Mouse (Mus musculus): ENCODE results near the gene Minar1. TPM values are rescaled to one million over a fixed set of nuclear protein-coding genes. Genes with fewer than 3 reads are reported as not detected.

The Minar1 gene
- polyA plus RNA-seq (2014; fragmentation: Nextera tagmentation; extraction: Ambion mirVana), result 0.57 TPM in 2 replicates

GRCm38 (mm10) chr9:89623006-89623760 is at the start of gene Minar1:
Gene Minar1, minus strand, starts transcription at chr9:89623125.
- Histone ChIP-seq H3K4me1 (ENCODE audit: control insufficient read depth, insufficient read depth, low read length) (0 out of 2 replicates have a peak, but pooled peaks cover 3% of the 10 kb centered on the region), H3K27me3 (ENCODE audit: control insufficient read depth, insufficient read depth, low read length) (peaks cover 19% of the 10 kb centered on the region), H3K9ac (ENCODE audit: low read length) (peak within 1 kb of the TSS; percentile 69), H3K4me2 (ENCODE audit: low read depth) (peak within 1 kb of the TSS; percentile 94), H3K36me3 (ENCODE audit: control insufficient read depth, insufficient read depth, low read length) (no peaks in the 10 kb centered on the region), H3K4me3 (ENCODE audit: low read depth, low read length) (peak within 1 kb of the TSS; percentile 45), H3K27ac (ENCODE audit: low read depth, low read length) (no peak within 1 kb of the TSS), H3K9me3 (ENCODE audit: control insufficient read depth, low read length) (no peaks in the 10 kb centered on the region)
- WGBS, result under 1% methylated on average over 27 of the region's 27 CpGs
- DNase-seq (ENCODE audit: low spot score) (peak; percentile 75), ATAC-seq (ENCODE audit: insufficient read depth, low FRiP score, low TSS enrichment) (peak; percentile 78)

- no peaks in the 10 kb centered on the region for H3K27me3 ChIP-seq (ENCODE audit: control insufficient read depth, insufficient read depth, low read length)
- no peaks in the 10 kb centered on the region for H3K4me1 ChIP-seq (ENCODE audit: control insufficient read depth, insufficient read depth, low read length)
- no peak for DNase-seq (ENCODE audit: low spot score)
- H3K36me3 ChIP-seq (ENCODE audit: control insufficient read depth, insufficient read depth, low read length), result no peaks in the 10 kb centered on the region
- H3K4me3 ChIP-seq (ENCODE audit: low read depth, low read length), result no peak overlapping the region
- no peak overlapping the region for H3K9ac ChIP-seq (ENCODE audit: low read length)
- no peak for ATAC-seq (ENCODE audit: insufficient read depth, low FRiP score, low TSS enrichment)
- no peak overlapping the region for H3K4me2 ChIP-seq (ENCODE audit: low read depth)
- H3K9me3 ChIP-seq (ENCODE audit: control insufficient read depth, low read length), result no peaks in the 10 kb centered on the region
- H3K27ac ChIP-seq (ENCODE audit: low read depth, low read length), result no peak overlapping the region
- 87% methylated on average over 4 of the region's 4 CpGs for WGBS
Observed at GRCm38 (mm10) chr9:89669878-89670277, 47.0 kb upstream of the Minar1 start.

- DNase-seq (ENCODE audit: low spot score), result no peak
- Histone ChIP-seq H3K9me3 (ENCODE audit: control insufficient read depth, low read length) (no peaks in the 10 kb centered on the region), H3K9ac (ENCODE audit: low read length) (no peak overlapping the region), H3K27me3 (ENCODE audit: control insufficient read depth, insufficient read depth, low read length) (no peaks in the 10 kb centered on the region), H3K27ac (ENCODE audit: low read depth, low read length) (no peak overlapping the region), H3K4me3 (ENCODE audit: low read depth, low read length) (no peak overlapping the region), H3K36me3 (ENCODE audit: control insufficient read depth, insufficient read depth, low read length) (no peaks in the 10 kb centered on the region), H3K4me2 (ENCODE audit: low read depth) (no peak overlapping the region), H3K4me1 (ENCODE audit: control insufficient read depth, insufficient read depth, low read length) (no peaks in the 10 kb centered on the region)
- WGBS, result 81% methylated on average over 4 of the region's 4 CpGs
- ATAC-seq (ENCODE audit: insufficient read depth, low FRiP score, low TSS enrichment), result no peak
Observed at GRCm38 (mm10) chr9:89667306-89667942, 44.5 kb upstream of the Minar1 start.

GRCm38 (mm10) chr9:89650913-89651312 is 28.0 kb upstream of the Minar1 start:
- no peaks in the 10 kb centered on the region for H3K9me3 ChIP-seq (ENCODE audit: control insufficient read depth, low read length)
- DNase-seq (ENCODE audit: low spot score), result no peak
- no peak overlapping the region for H3K9ac ChIP-seq (ENCODE audit: low read length)
- 86% methylated on average over 6 of the region's 6 CpGs for WGBS
- no peak overlapping the region for H3K27ac ChIP-seq (ENCODE audit: low read depth, low read length)
- H3K4me2 ChIP-seq (ENCODE audit: low read depth), result no peak overlapping the region
- H3K4me3 ChIP-seq (ENCODE audit: low read depth, low read length), result no peak overlapping the region
- H3K4me1 ChIP-seq (ENCODE audit: control insufficient read depth, insufficient read depth, low read length), result no peaks in the 10 kb centered on the region
- no peak for ATAC-seq (ENCODE audit: insufficient read depth, low FRiP score, low TSS enrichment)
- H3K27me3 ChIP-seq (ENCODE audit: control insufficient read depth, insufficient read depth, low read length), result no peaks in the 10 kb centered on the region
- H3K36me3 ChIP-seq (ENCODE audit: control insufficient read depth, insufficient read depth, low read length), result no peaks in the 10 kb centered on the region

- Histone ChIP-seq H3K9ac (ENCODE audit: low read length) (no peak overlapping the region), H3K27ac (ENCODE audit: low read depth, low read length) (no peak overlapping the region), H3K27me3 (ENCODE audit: control insufficient read depth, insufficient read depth, low read length) (no peaks in the 10 kb centered on the region), H3K9me3 (ENCODE audit: control insufficient read depth, low read length) (no peaks in the 10 kb centered on the region), H3K4me1 (ENCODE audit: control insufficient read depth, insufficient read depth, low read length) (no peaks in the 10 kb centered on the region), H3K4me2 (ENCODE audit: low read depth) (no peak overlapping the region), H3K36me3 (ENCODE audit: control insufficient read depth, insufficient read depth, low read length) (no peaks in the 10 kb centered on the region), H3K4me3 (ENCODE audit: low read depth, low read length) (no peak overlapping the region)
- DNase-seq (ENCODE audit: low spot score), result no peak
- 90% methylated on average over 3 of the region's 3 CpGs for WGBS
- ATAC-seq (ENCODE audit: insufficient read depth, low FRiP score, low TSS enrichment), result no peak
Observed at GRCm38 (mm10) chr9:89637453-89637852, 14.5 kb upstream of the Minar1 start.

GRCm38 (mm10) chr9:89622296-89623005 is 474 bp downstream of the Minar1 start:
- peak overlapping the region; percentile 45 for H3K4me3 ChIP-seq (ENCODE audit: low read depth, low read length)
- H3K27me3 ChIP-seq (ENCODE audit: control insufficient read depth, insufficient read depth, low read length), result peaks cover 19% of the 10 kb centered on the region
- WGBS, result under 1% methylated on average over 42 of the region's 42 CpGs
- no peak overlapping the region for H3K27ac ChIP-seq (ENCODE audit: low read depth, low read length)
- H3K9ac ChIP-seq (ENCODE audit: low read length), result peak overlapping the region; percentile 69
- 0 out of 2 replicates have a peak, but pooled peaks cover 3% of the 10 kb centered on the region for H3K4me1 ChIP-seq (ENCODE audit: control insufficient read depth, insufficient read depth, low read length)
- ATAC-seq (ENCODE audit: insufficient read depth, low FRiP score, low TSS enrichment) (peak; percentile 65), DNase-seq (ENCODE audit: low spot score) (peak; percentile 55)
- no peaks in the 10 kb centered on the region for H3K9me3 ChIP-seq (ENCODE audit: control insufficient read depth, low read length)
- peak overlapping the region; percentile 94 for H3K4me2 ChIP-seq (ENCODE audit: low read depth)
- H3K36me3 ChIP-seq (ENCODE audit: control insufficient read depth, insufficient read depth, low read length), result no peaks in the 10 kb centered on the region

GRCm38 (mm10) chr9:89621750-89622149 is 1.2 kb downstream of the Minar1 start:
- DNase-seq (ENCODE audit: low spot score), result no peak
- H3K27ac ChIP-seq (ENCODE audit: low read depth, low read length), result no peak overlapping the region
- 5% methylated on average over 11 of the region's 11 CpGs for WGBS
- no peak overlapping the region for H3K9ac ChIP-seq (ENCODE audit: low read length)
- 0 out of 2 replicates have a peak, but pooled peaks cover 3% of the 10 kb centered on the region for H3K4me1 ChIP-seq (ENCODE audit: control insufficient read depth, insufficient read depth, low read length)
- no peak for ATAC-seq (ENCODE audit: insufficient read depth, low FRiP score, low TSS enrichment)
- no peaks in the 10 kb centered on the region for H3K36me3 ChIP-seq (ENCODE audit: control insufficient read depth, insufficient read depth, low read length)
- H3K27me3 ChIP-seq (ENCODE audit: control insufficient read depth, insufficient read depth, low read length), result peaks cover 19% of the 10 kb centered on the region
- H3K4me2 ChIP-seq (ENCODE audit: low read depth), result peak overlapping the region; percentile 94
- H3K4me3 ChIP-seq (ENCODE audit: low read depth, low read length), result peak overlapping the region; percentile 45
- no peaks in the 10 kb centered on the region for H3K9me3 ChIP-seq (ENCODE audit: control insufficient read depth, low read length)

GRCm38 (mm10) chr9:89620347-89620746 is 2.6 kb downstream of the Minar1 start:
- no peak overlapping the region for H3K4me3 ChIP-seq (ENCODE audit: low read depth, low read length)
- H3K27me3 ChIP-seq (ENCODE audit: control insufficient read depth, insufficient read depth, low read length), result peaks cover 19% of the 10 kb centered on the region
- H3K4me1 ChIP-seq (ENCODE audit: control insufficient read depth, insufficient read depth, low read length), result 0 out of 2 replicates have a peak, but pooled peaks cover 3% of the 10 kb centered on the region
- no peaks in the 10 kb centered on the region for H3K9me3 ChIP-seq (ENCODE audit: control insufficient read depth, low read length)
- no peak overlapping the region for H3K4me2 ChIP-seq (ENCODE audit: low read depth)
- H3K9ac ChIP-seq (ENCODE audit: low read length), result no peak overlapping the region
- DNase-seq (ENCODE audit: low spot score) (peak; percentile 17), ATAC-seq (ENCODE audit: insufficient read depth, low FRiP score, low TSS enrichment) (no peak)
- no peak overlapping the region for H3K27ac ChIP-seq (ENCODE audit: low read depth, low read length)
- H3K36me3 ChIP-seq (ENCODE audit: control insufficient read depth, insufficient read depth, low read length), result no peaks in the 10 kb centered on the region
- 20% methylated on average over 6 of the region's 6 CpGs for WGBS

Measured in neural tube, embryonic 11.5 days (tissue).